Mouse (Mus musculus) liver, postnatal 0 days (tissue): ENCODE measurements at regions not wholly inside any gene's neighbourhood (a gene's known extent, or its start where the extent isn't known, plus 50 kb on each side); places are given as distances from the start of the nearest gene placed in this dataset.

Source experiments
- ATAC-seq: fragments of 200-750 bp; cut with Nextera tagmentation; 2 replicates; pipeline ENCODE4 v1.8.0; 2017; ENCODE audit warnings: mild to moderate bottlenecking, moderate library complexity
- DNase-seq: peaks from one replicate; pipeline ENCODE4 v3.0.0-alpha.2; 2016
- H3K27ac ChIP-seq: fragments of 300-500 bp; sonication (generic); 2 replicates; pipeline ENCODE4 v1.5.1; 2014; ENCODE audit warnings: antibody characterized with exemption, moderate library complexity, mild to moderate bottlenecking, low read depth
- H3K27me3 ChIP-seq: fragments of 300-500 bp; sonication (generic); 2 replicates; pipeline ENCODE4 v1.6.1; 2014; ENCODE audit warnings: low read length, control low read depth, mixed read lengths; ENCODE audit not compliant: insufficient read depth
- H3K36me3 ChIP-seq: fragments of 300-500 bp; sonication (generic); replicated peaks from 2 replicates; pipeline ENCODE4 v1.6.1; 2014; ENCODE audit warnings: mild to moderate bottlenecking, control low read depth, low read length, moderate library complexity, mixed read lengths; ENCODE audit not compliant: insufficient read depth
- H3K4me1 ChIP-seq: fragments of 300-500 bp; sonication (generic); 2 replicates; pipeline ENCODE4 v1.6.1; 2014; ENCODE audit warnings: antibody characterized with exemption, mild to moderate bottlenecking, control low read depth; ENCODE audit not compliant: insufficient read depth
- H3K4me2 ChIP-seq: fragments of 300-500 bp; sonication (generic); 2 replicates; pipeline ENCODE4 v1.6.1; 2014; ENCODE audit warnings: low read depth, mild to moderate bottlenecking, low read length, moderate library complexity, mixed read lengths
- H3K4me3 ChIP-seq: fragments of 300-500 bp; sonication (generic); 2 replicates; pipeline ENCODE4 v1.5.1; 2014; ENCODE audit warnings: low read depth, low read length
- H3K9ac ChIP-seq: fragments of 300-500 bp; sonication (generic); replicated peaks from 2 replicates; pipeline ENCODE4 v1.6.1; 2014; ENCODE audit warnings: mild to moderate bottlenecking, moderate library complexity
- H3K9me3 ChIP-seq: fragments of 300-500 bp; sonication (generic); 2 replicates; pipeline ENCODE4 v1.6.1; 2016; ENCODE audit warnings: mild to moderate bottlenecking, control low read depth, low read length, mixed read lengths
- CTCF ChIP-seq: sonication (generic); IDR thresholded peaks from 2 replicates; pipeline ENCODE4 v1.5.1; 2016; ENCODE audit warnings: antibody characterized with exemption, low read depth
- EP300 ChIP-seq: IDR thresholded peaks from 2 replicates; pipeline ENCODE4 v1.6.1; 2016; ENCODE audit warnings: antibody characterized with exemption, low read depth, mild to moderate bottlenecking
- WGBS: fragments of 180-500 bp; shearing (Covaris S2); extraction: QIAGEN DNeasy Blood & Tissue Kit; methylation state at CpG from one replicate; pipeline ENCODE4 v1.1.7; 2014; ENCODE audit not compliant: insufficient replicate concordance; 5-methylcytosine and 5-hydroxymethylcytosine counted together

DNA sequence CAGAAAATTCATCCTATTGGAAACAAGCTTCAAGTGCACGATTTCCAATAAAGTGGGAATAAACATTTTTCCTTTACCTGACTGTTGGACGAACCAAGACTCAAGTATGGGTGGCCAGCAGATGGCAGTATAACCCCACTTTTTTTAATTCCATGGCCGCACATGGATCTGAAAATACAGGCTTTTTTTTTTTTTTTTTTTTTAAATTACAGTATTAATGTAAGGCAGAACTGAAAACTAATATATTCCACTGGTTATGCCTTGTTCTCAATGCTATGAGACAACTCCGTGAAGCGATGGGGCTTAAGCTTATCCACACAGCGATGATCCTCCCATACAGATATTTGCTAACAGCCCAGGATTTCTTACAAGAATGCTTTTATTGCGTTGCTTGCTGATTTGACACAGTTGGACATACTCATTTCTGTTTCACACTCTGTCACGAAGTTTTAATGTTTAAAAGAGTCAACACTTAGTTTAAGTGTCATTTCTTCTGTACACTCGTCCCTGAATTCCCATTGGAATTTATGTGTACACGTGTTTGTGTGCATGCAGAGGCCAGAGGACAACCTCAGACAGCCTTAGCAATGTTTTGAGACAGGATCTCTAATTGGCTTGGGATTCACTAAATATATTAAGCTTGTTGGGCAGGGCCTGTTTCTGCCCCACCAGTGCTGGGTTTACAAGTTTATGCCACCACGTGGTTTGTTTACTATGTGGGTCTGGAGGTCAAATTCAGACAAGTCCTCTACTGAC is 332.3 kb downstream of the D3Ertd751e start:
- Histone ChIP-seq H3K4me3 (no peak overlapping the region), H3K9me3 (no peaks in the 10 kb centered on the region), H3K4me2 (no peak overlapping the region), H3K27me3 (no peaks in the 10 kb centered on the region), H3K27ac (no peak overlapping the region), H3K4me1 (no peaks in the 10 kb centered on the region), H3K9ac (no peak overlapping the region), H3K36me3 (no peaks in the 10 kb centered on the region)
- WGBS: 46% methylated on average over 11 of the region's 11 CpGs
- ATAC-seq (no peak), DNase-seq (peak; percentile 22)
- TF ChIP-seq EP300 (no peak), CTCF (peak; percentile 64)

GRCm38 (mm10) chr3:42110976-42111847 is 368.8 kb downstream of the D3Ertd751e start:
- H3K9ac ChIP-seq: no peak overlapping the region
- no peaks in the 10 kb centered on the region for H3K4me1 ChIP-seq
- WGBS: 45% methylated on average over 13 of the region's 13 CpGs
- H3K4me2 ChIP-seq: 0 out of 2 replicates have a peak overlapping the region, but pooled peaks have one; percentile 27
- H3K27ac ChIP-seq: no peak overlapping the region
- no peaks in the 10 kb centered on the region for H3K9me3 ChIP-seq
- DNase-seq (peak; percentile 23), ATAC-seq (no peak)
- H3K27me3 ChIP-seq: no peaks in the 10 kb centered on the region
- no peak overlapping the region for H3K4me3 ChIP-seq
- TF ChIP-seq CTCF (peak; percentile 65), EP300 (no peak)
- no peaks in the 10 kb centered on the region for H3K36me3 ChIP-seq

DNA sequence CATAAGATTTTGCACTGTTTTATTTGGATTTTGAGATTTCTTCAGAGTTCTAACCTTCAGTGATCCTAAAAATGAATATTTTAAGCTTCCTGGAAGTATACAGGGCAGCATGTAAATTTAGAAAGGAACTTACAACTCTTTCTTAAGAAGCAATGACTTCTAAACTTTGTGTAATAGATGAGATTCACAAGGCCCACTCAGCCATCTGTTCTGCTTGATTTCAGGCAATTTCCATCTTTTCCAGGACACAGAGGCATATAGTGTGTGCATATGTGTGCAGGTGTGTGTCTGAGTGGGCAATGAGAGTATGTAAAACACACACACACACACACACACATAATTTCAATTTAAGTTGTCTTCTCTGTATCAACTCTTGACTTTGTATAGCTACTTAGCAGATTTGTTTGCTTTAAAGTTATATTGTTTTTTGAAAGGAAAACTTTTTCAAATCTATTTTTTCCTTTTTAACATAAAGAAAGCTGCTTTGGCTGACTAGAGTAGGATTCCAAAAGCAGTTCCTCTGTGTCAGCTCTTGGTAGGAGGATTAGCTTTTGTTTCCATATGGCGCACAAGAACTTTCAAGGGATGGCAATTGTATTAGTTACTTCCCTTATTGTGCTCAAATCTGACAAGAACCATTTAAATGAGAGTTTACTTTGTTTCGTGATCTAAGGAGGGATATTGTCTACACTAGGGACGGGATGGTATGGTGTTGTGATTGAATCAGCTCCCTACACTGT is 387.6 kb downstream of the D3Ertd751e start:
- Histone ChIP-seq H3K9ac (no peak overlapping the region), H3K27ac (no peak overlapping the region), H3K27me3 (no peaks in the 10 kb centered on the region), H3K36me3 (no peaks in the 10 kb centered on the region), H3K4me2 (no peak overlapping the region), H3K4me3 (no peak overlapping the region), H3K4me1 (no peaks in the 10 kb centered on the region), H3K9me3 (no peaks in the 10 kb centered on the region)
- DNase-seq: no peak
- TF ChIP-seq EP300 (no peak), CTCF (no peak)
- 80% methylated on average over 3 of the region's 3 CpGs for WGBS
- no peak for ATAC-seq

DNA sequence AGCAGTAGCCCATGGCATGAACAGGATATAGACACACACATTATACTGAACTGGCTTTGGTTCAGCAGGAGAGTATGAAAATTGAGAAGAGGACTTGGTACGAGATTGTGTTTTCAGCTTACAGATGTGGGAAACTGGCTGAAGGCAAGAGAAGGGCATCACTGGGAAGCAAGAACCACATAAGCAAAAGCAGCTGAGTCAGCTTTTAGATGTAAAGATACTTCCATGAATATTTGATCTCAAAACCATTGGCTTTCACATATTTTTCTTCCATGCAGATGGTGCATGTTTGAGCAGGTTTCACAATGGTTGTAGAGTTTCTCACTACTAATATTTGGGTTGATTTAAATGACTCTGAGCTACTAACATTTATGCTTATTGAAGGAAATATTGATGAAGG is 389.9 kb downstream of the D3Ertd751e start:
- Histone ChIP-seq H3K36me3 (no peaks in the 10 kb centered on the region), H3K9ac (no peak overlapping the region), H3K27ac (no peak overlapping the region), H3K4me2 (no peak overlapping the region), H3K4me3 (no peak overlapping the region), H3K9me3 (no peaks in the 10 kb centered on the region), H3K27me3 (no peaks in the 10 kb centered on the region), H3K4me1 (no peaks in the 10 kb centered on the region)
- TF ChIP-seq CTCF (no peak), EP300 (no peak)
- ATAC-seq: no peak
- no peak for DNase-seq
- WGBS: 61% methylated on average over 1 of the region's 1 CpGs

GRCm38 (mm10) chr3:42153372-42153771 is 411.0 kb downstream of the D3Ertd751e start:
- no peak for DNase-seq
- no peak overlapping the region for H3K4me3 ChIP-seq
- TF ChIP-seq EP300 (no peak), CTCF (no peak)
- no peaks in the 10 kb centered on the region for H3K36me3 ChIP-seq
- no peak overlapping the region for H3K9ac ChIP-seq
- H3K27ac ChIP-seq: no peak overlapping the region
- H3K4me1 ChIP-seq: no peaks in the 10 kb centered on the region
- no peaks in the 10 kb centered on the region for H3K9me3 ChIP-seq
- H3K4me2 ChIP-seq: no peak overlapping the region
- H3K27me3 ChIP-seq: no peaks in the 10 kb centered on the region
- WGBS: 73% methylated on average over 3 of the region's 3 CpGs
- no peak for ATAC-seq

DNA sequence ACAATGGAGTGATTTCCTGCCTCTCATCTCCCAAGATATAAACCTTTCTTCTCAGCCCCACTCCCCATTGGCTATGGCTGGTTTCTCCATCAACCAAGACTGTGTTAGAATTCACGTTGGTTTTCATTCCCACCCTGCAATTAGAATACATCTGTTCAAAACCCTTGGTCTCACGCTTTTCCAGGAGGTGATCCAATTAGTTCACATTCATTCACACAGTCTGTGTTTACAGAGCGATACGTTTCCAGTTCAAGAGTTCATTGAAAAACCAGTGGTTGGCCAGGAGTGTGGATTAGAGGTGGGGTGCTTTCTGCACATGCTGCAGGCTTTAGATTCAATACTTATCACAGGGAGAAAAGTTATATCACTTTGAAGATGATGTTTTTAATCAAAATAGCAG is 412.5 kb downstream of the D3Ertd751e start:
- Histone ChIP-seq H3K4me1 (no peaks in the 10 kb centered on the region), H3K9ac (no peak overlapping the region), H3K4me2 (no peak overlapping the region), H3K36me3 (no peaks in the 10 kb centered on the region), H3K27ac (no peak overlapping the region), H3K9me3 (no peaks in the 10 kb centered on the region), H3K4me3 (no peak overlapping the region), H3K27me3 (no peaks in the 10 kb centered on the region)
- TF ChIP-seq EP300: no peak
- TF ChIP-seq CTCF: no peak
- 62% methylated on average over 4 of the region's 4 CpGs for WGBS
- DNase-seq (no peak), ATAC-seq (no peak)
